10 mouse cellular contexts compared by ENCODE assay signal in genomic region chr7:27331854-27332253, GRCm38 (mm10). TPM values are rescaled to one million over a fixed set of nuclear protein-coding genes. Genes with fewer than 3 reads are reported as not detected.
DNase-seq lines count a peak whose midpoint lies in the region; ATAC-seq and TF ChIP-seq lines count a peak whose summit lies in the region.
"Had no signal": no experiment of that assay in that cellular context is flagged by ENCODE, and none has a peak within 500 bp of the region (broad histone marks: within the 10 kb centered on the region; RNA-seq: fewer than 3 reads in every experiment).

No protein-coding gene starts in this region.

- peak overlapping the region; percentile 87; the same call in 1 of the 2 replicates for H3K4me2 ChIP-seq in midbrain, embryonic 16.5 days (ENCODE audit: low read length)
- peak overlapping the region; percentile 92 for H3K4me2 ChIP-seq in intestine, embryonic 15.5 days (replicated peaks)
- peak overlapping the region; percentile 83 for H3K4me2 ChIP-seq in stomach, embryonic 14.5 days (replicated peaks; ENCODE audit: low read depth, low read length)

- intact Hi-C loops in gastrocnemius, adult 2 months (cut with DNase I): loop anchor here (5.0 kb wide), 1 partner anchor 355 kb away; the partner anchor contains the start of gene Zfp607b
- intact Hi-C loops in gastrocnemius, postnatal 36 days (cut with DNase I): loop anchor here (10.0 kb wide), 1 partner anchor 353 kb away; the partner anchor contains the start of gene Zfp607b

- peak overlapping the region; percentile 87 for H3K4me3 ChIP-seq in gastrocnemius, adult 2 months
- H3K4me3 ChIP-seq in midbrain, embryonic 16.5 days (ENCODE audit: low read depth, low read length): no peak overlapping the region
- H3K4me3 ChIP-seq in midbrain, embryonic 10.5 days: no peak overlapping the region
- H3K4me3 ChIP-seq in intestine, embryonic 15.5 days (replicated peaks): peak overlapping the region; percentile 64
- peak overlapping the region; percentile 79 for H3K4me3 ChIP-seq in stomach, embryonic 14.5 days (ENCODE audit: low read depth, low read length)

- TF ChIP-seq CTCF in gastrocnemius, adult 2 months (IDR thresholded peaks at IDR 0.05): no peak

- no peaks in the 10 kb centered on the region for H3K36me3 ChIP-seq in midbrain, embryonic 16.5 days (ENCODE audit: control insufficient read depth, insufficient read depth, low read length)
- no peaks in the 10 kb centered on the region for H3K36me3 ChIP-seq in midbrain, embryonic 10.5 days
- no peaks in the 10 kb centered on the region for H3K36me3 ChIP-seq in intestine, embryonic 15.5 days
- peaks cover 17% of the 10 kb centered on the region; the same call in 1 of the 2 replicates for H3K36me3 ChIP-seq in stomach, embryonic 14.5 days (ENCODE audit: control insufficient read depth, insufficient read depth, low read length)

- WGBS in midbrain, embryonic 16.5 days: 6% methylated on average over 8 of the region's 8 CpGs
- WGBS in midbrain, embryonic 10.5 days: 8% methylated on average over 8 of the region's 8 CpGs
- 6% methylated on average over 8 of the region's 8 CpGs for WGBS in intestine, embryonic 15.5 days
- 2% methylated on average over 8 of the region's 8 CpGs for WGBS in stomach, embryonic 14.5 days

- H3K4me1 ChIP-seq in midbrain, embryonic 16.5 days (ENCODE audit: control insufficient read depth, insufficient read depth, low read length): peaks cover 40% of the 10 kb centered on the region
- H3K4me1 ChIP-seq in midbrain, embryonic 10.5 days: peaks cover 73% of the 10 kb centered on the region
- peaks cover 57% of the 10 kb centered on the region for H3K4me1 ChIP-seq in intestine, embryonic 15.5 days (replicated peaks)
- peaks cover 35% of the 10 kb centered on the region for H3K4me1 ChIP-seq in stomach, embryonic 14.5 days (ENCODE audit: control insufficient read depth, insufficient read depth, low read length)

- H3K27ac ChIP-seq in gastrocnemius, adult 2 months: peak overlapping the region; percentile 92
- no peak overlapping the region for H3K27ac ChIP-seq in midbrain, embryonic 16.5 days (ENCODE audit: low read length)
- H3K27ac ChIP-seq in midbrain, embryonic 10.5 days (replicated peaks): no peak overlapping the region
- H3K27ac ChIP-seq in intestine, embryonic 15.5 days: peak overlapping the region; percentile 91
- H3K27ac ChIP-seq in stomach, embryonic 14.5 days (ENCODE audit: low read length): peak overlapping the region; percentile 98

- ATAC-seq in midbrain, embryonic 16.5 days: no peak
- ATAC-seq in intestine, embryonic 15.5 days: no peak
- ATAC-seq in stomach, embryonic 14.5 days (ENCODE audit: insufficient number of reproducible peaks, insufficient read depth, low FRiP score, low read depth): no peak

- no peak for DNase-seq in gastrocnemius, adult 2 months
- no peak for DNase-seq in gastrocnemius, postnatal 36 days
- no peak for DNase-seq in midbrain, embryonic 10.5 days (ENCODE audit: low spot score)
- no peak for DNase-seq in right cerebral cortex, postnatal 36 days (ENCODE audit: low spot score in 2 of 2)
- DNase-seq in spleen, adult 18-20 months: no peak

- H3K9ac ChIP-seq in midbrain, embryonic 16.5 days (ENCODE audit: low read depth, low read length): no peak overlapping the region
- peak overlapping the region; percentile 87 for H3K9ac ChIP-seq in intestine, embryonic 15.5 days
- H3K9ac ChIP-seq in stomach, embryonic 14.5 days (replicated peaks; ENCODE audit: low read depth, low read length): peak overlapping the region; percentile 93

- H3K27me3 ChIP-seq in midbrain, embryonic 16.5 days (ENCODE audit: control insufficient read depth, insufficient read depth, low read depth, low read length): peaks cover 90% of the 10 kb centered on the region
- H3K27me3 ChIP-seq in midbrain, embryonic 10.5 days (ENCODE audit: low read depth, poor library complexity, severe bottlenecking): peaks cover 100% of the 10 kb centered on the region
- H3K27me3 ChIP-seq in intestine, embryonic 15.5 days (replicated peaks): peaks cover 49% of the 10 kb centered on the region
- no peaks in the 10 kb centered on the region for H3K27me3 ChIP-seq in stomach, embryonic 14.5 days (ENCODE audit: control insufficient read depth, insufficient read depth, low read length)

- no peaks in the 10 kb centered on the region; the same call in 1 of the 2 replicates for H3K9me3 ChIP-seq in midbrain, embryonic 16.5 days (replicated peaks; ENCODE audit: control insufficient read depth, low read length, poor library complexity, severe bottlenecking)
- H3K9me3 ChIP-seq in midbrain, embryonic 10.5 days (replicated peaks): no peaks in the 10 kb centered on the region
- no peaks in the 10 kb centered on the region for H3K9me3 ChIP-seq in intestine, embryonic 15.5 days
- no peaks in the 10 kb centered on the region for H3K9me3 ChIP-seq in stomach, embryonic 14.5 days (ENCODE audit: control insufficient read depth, low read depth, low read length)

RNA-seq across cellular contexts. Expression of gene Ltbp4, which starts 5.6 kb away (rescaled TPM):
- 10 to 100 TPM; 48.0 to 81.2 TPM for total RNA-seq in gastrocnemius, adult 2 months (2021)
- 10 to 100 TPM; 62.1 to 65.3 TPM for total RNA-seq in gastrocnemius, postnatal 36 days (2021)
- 14.1 and 14.3 TPM in 2 replicates for polyA plus RNA-seq in midbrain, embryonic 16.5 days (2015; fragmentation: Nextera tagmentation; extraction: Ambion mirVana)
- polyA plus RNA-seq in midbrain, embryonic 10.5 days (2016; fragmentation: Nextera tagmentation; extraction: Ambion mirVana): 7.0 and 9.0 TPM in 2 replicates
- polyA plus RNA-seq in intestine, embryonic 15.5 days (2015; fragmentation: Nextera tagmentation; extraction: Ambion mirVana): 75.9 and 92.8 TPM in 2 replicates
- 178 and 189 TPM in 2 replicates for polyA plus RNA-seq in stomach, embryonic 14.5 days (2014; fragmentation: Nextera tagmentation; extraction: Ambion mirVana)

RNA-seq across cellular contexts. Expression of gene Shkbp1, which starts 24.0 kb away (rescaled TPM):
- total RNA-seq in gastrocnemius, adult 2 months (2021): 1 to 10 TPM; 2.3 to 2.8 TPM
- 1 to 10 TPM; 1.7 to 2.1 TPM for total RNA-seq in gastrocnemius, postnatal 36 days (2021)
- 47.4 and 55.1 TPM in 2 replicates for polyA plus RNA-seq in midbrain, embryonic 16.5 days (2015; fragmentation: Nextera tagmentation; extraction: Ambion mirVana)
- 71.7 and 77.2 TPM in 2 replicates for polyA plus RNA-seq in midbrain, embryonic 10.5 days (2016; fragmentation: Nextera tagmentation; extraction: Ambion mirVana)
- polyA plus RNA-seq in intestine, embryonic 15.5 days (2015; fragmentation: Nextera tagmentation; extraction: Ambion mirVana): 35.0 and 35.5 TPM in 2 replicates
- 41.5 and 41.6 TPM in 2 replicates for polyA plus RNA-seq in stomach, embryonic 14.5 days (2014; fragmentation: Nextera tagmentation; extraction: Ambion mirVana)

RNA-seq across cellular contexts. Expression of gene Gm20479, which starts 25.4 kb away (rescaled TPM):
- total RNA-seq in gastrocnemius, adult 2 months (2021): not detected
- not detected for total RNA-seq in gastrocnemius, postnatal 36 days (2021)
- not detected in 2 replicates for polyA plus RNA-seq in midbrain, embryonic 16.5 days (2015; fragmentation: Nextera tagmentation; extraction: Ambion mirVana)
- polyA plus RNA-seq in midbrain, embryonic 10.5 days (2016; fragmentation: Nextera tagmentation; extraction: Ambion mirVana): 0.48 and 0.82 TPM in 2 replicates
- 1.8 TPM in 1 of 2 replicates, not detected in the other for polyA plus RNA-seq in intestine, embryonic 15.5 days (2015; fragmentation: Nextera tagmentation; extraction: Ambion mirVana)
- 0.53 and 1.9 TPM in 2 replicates for polyA plus RNA-seq in stomach, embryonic 14.5 days (2014; fragmentation: Nextera tagmentation; extraction: Ambion mirVana)
- polyA plus RNA-seq: CD4-positive, CD25-positive, alpha-beta regulatory T cell, adult 4 months; thymus, postnatal 0 days had no signal

Comparison
In these comparisons a context has a peak if more than half of its experiments do, and no peak if none do; other contexts are left out.
1. H3K27ac ChIP-seq: peak in gastrocnemius, adult 2 months (single experiment), intestine, embryonic 15.5 days (single experiment) and stomach, embryonic 14.5 days (single experiment); none in midbrain, embryonic 16.5 days (single experiment) and midbrain, embryonic 10.5 days (single experiment).
2. H3K4me3 ChIP-seq: peak in gastrocnemius, adult 2 months (single experiment), intestine, embryonic 15.5 days (single experiment) and stomach, embryonic 14.5 days (single experiment); none in midbrain, embryonic 16.5 days (single experiment) and midbrain, embryonic 10.5 days (single experiment).
3. Peak in every context shown above with its lines, with median percentiles within 50 percentile points of each other: H3K4me2 ChIP-seq.